Mouse (Mus musculus): ENCODE measurements around the gene Tnk2.

The Tnk2 gene

DNA sequence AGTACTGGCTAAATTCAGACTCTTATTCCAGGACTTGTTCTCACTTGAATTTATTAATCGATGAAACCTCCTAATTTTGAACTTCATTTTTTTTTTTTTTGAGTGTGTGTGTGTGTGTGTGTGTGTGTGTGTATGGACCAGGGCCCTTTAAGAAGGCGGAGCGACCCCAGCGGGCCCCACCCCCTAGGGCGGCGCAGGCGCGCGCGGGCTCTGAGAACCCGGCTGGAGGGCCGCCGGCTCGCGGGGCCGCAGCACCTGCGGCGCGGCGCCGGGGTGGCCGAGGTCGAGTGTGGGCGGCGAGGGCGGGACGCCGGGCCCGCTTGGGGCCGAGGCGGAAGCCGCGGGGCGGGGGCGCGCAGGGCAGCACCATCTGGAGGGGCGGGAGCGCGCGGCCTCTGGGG lies at the start of gene Tnk2:
Gene Tnk2, plus strand, starts transcription at position 214 of the 401 bp plus-strand sequence.
- DNase-seq = peak; percentile 87

DNA sequence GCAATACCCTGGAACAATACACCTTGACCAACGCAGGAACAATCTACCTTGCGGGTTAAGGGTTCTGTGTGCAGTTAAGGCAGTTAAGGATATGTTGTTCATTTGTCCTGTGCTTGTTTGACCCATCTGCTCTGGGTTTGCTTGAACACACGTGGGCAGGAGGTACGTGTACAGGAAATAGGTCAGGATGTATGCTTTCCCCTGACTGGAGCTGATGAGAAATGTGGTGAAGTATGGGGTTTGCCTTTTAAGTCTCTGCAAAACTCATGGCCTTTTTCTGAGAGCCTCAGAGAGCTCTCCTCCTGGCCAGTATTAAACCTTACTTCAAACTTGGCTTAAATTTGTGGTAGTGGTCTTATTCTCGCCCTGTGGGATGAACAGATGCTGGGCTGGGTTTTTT lies 49.8 kb upstream of the Tnk2 start:
- DNase-seq = no peak

DNA sequence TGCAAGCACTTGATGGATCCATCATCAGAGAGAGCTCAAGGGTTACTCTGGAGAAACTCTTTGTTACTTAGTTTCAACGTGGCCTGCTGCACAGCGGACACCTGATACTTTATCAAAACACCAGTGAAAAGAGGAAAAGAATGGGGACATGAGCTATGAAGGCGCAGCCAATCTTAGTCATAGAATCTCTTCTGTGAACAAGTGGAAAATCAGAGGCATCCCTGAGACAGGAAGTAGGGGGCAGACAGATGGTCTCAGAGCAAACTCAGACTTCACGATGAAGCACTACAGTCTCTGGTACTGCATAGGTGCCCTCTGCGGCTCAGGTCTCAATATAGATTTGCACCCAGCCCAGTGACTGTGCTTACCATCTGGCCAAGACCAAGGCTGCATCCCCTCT lies 49.0 kb upstream of the Tnk2 start:
- no peak for DNase-seq

DNA sequence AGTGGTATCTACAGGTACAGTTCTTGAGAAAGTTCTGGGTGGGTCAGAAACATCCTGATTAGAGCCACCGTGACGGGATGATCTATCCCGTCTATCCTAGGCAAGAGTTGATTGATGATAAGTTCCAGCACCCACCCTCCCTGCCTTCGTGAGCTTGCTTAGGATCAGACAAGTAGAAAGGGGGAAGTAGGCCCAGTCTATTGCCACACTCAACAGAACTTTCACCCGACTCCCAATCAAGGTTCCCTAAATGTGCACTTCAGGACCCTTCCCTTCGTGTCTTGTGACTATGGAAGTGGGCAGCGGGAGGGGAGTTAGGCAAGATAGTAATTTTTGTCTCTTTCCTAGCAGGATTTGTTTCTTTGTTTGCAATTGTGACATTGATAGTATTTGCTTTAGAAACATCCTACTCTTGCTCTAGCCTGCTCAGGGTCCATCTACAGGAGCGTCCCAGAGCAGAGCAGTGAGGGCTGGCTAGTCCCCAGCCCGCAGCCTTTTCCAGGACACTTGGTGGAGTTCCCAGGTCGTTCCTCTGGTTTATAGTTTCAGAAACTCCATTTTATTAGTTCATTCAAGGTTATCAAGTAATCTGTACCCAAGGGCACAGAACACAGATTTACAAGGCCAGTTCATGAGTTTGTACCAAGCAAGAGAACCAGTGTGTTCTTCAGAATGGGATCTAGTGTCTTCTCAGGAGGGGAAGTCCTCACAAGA lies 48.4 kb upstream of the Tnk2 start:
- DNase-seq = no peak

DNA sequence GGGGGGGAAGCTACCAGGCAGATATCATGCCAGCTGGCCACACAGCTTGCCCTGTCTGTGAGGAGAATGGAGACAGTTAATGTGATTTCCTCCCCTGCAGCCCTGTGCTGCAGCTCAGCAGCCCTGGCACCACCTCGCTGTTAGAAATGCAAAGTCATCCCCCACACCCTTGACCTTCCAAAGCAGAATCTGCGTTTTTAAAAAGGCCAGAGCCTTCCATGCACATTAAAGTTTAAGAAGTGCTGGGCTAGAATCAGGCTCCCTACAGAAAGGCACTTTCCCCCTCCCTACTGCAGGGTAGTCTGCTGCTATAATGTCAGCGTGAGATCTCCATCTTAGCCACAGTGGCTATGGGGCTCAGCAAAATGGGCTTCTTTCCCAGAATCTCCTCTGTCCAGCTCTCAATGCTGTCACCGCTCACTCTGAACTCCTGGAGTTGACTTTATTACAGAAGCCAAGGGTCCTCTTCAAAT lies 45.7 kb upstream of the Tnk2 start:
- DNase-seq = no peak

DNA sequence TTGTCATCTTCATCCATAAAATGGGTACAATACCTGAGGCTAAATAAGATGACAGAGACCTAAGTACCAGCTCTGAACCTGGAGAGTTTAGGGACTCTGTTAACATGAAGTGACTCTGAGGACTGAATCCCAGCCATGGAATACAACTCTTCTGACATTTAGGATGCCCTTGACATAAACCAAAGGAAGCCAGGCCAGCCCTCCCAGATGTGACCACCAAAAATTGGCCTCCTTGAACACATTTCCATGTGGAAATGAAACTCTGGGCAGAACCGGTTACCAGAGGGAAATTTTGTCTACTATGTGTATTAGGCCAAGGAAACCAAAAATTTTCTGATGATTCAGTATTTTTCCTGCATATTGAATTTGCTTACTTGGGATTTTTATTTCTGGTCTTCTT lies 44.5 kb upstream of the Tnk2 start:
- no peak for DNase-seq

DNA sequence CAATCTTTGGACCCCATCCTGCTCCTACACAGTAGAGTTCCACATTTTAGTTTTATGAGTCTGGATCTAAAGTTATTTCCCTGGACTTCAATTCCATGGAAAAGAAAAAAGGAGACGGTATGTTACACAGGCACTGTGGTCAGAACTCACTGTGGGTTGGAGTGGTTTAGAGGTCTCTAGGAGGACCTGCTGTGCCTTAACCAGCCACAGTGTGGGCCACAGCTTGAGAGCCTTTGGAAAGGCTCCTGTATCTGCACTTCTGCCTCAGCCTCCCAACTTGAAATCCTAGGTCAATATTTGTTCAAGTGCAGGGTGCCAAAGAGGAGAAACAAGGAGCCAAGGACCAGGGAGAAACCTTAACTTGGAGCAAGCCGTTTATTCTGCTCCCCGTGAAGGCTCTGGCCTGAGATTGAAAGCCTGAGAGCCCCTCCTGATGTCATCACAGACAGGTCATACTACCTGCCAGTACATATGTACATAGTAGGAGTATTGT lies 41.4 kb upstream of the Tnk2 start:
- no peak for DNase-seq

DNA sequence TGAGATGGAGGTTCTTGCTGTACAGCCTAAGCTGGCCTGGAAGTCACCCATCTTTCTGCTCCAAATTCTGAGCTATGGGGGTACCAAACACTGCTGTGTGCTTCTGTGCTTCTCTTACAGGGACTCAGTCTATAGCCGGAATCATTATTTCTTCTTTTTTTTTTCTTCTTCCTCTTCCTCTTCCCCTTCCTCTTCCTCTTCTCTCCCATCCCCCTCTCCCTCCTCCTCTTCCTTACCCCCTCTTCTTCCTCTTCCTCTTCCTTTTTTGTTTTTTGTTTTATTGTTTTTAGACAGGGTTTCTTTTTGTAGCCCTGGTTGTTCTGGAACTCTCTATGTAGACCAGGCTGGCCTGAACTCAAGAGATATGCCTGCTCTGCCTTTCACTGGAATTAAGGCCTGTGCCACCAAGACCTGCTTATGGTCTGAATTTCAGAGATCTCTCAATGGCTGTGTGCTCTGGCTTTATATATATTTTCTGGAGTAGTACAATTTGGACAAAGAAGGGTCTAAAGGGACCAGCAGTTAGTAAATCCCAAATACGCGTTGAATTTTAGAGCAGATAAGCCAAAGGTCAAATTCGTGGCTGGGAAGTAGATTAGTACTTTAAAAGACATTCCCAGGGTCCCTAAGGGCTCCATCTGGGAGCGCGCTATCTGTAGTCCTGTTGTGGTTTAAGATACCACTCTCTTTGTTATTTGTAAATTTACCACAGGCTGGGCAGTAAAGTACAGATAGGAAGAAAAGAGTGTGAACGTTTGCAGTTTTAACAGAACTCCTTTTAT lies 35.9 kb upstream of the Tnk2 start:
- DNase-seq = no peak

DNA sequence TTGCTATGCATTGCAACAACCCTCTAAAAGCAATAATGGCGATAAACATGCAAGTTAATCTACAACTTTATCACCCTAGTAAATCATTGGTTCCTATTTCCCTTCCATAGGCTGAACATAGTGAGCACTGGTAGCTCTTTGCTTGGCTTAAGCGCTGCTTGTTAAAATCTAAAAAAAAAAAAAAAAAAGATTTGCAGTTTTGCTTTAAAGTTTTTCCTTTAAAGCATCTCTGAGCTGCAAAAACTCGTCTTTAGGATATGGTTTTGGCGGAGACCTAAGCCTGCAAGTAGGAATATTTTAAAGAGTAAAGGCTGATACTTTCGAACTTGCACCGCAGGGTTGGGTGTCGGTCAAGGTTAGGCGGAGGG lies 35.3 kb upstream of the Tnk2 start:
- DNase-seq = no peak

DNA sequence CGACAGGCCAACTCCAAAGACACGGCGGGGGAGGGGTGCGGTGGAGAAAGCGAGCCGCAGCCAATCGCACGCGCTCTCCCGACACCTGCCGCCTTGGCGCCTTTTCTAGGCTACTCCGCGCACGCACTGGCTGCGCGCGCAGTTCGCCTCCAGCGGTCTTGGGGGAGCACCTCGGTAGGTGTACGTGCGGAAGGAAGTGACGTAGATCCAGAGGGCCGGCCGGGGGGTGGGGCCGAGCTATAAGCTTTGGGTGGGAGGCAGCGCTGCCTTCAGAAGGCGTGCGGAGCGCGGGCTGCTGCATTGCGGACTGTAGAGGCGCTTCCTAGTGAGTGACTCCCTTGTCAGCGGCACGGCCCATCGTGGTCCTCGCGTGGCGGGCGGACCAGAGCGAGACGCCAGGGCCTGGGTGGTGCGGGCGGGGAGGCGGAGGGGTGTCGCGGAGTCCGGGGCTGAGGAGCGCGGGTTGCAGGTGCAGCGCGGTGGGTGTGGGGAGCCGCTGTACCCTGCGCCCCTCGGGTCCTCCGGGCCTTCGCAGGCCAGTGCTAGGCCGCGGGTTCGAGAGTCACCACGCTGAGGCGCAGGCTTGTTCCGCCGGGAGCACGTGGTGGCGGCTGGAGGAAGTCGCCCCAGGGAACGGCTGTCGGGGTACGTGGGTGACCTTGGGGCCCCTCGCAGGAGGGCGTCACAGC lies 34.8 kb upstream of the Tnk2 start, which contains the start of gene Tfrc:
Gene Tfrc, plus strand, starts transcription at position 209 of the 689 bp plus-strand sequence.
- peak; percentile 98 for DNase-seq

DNA sequence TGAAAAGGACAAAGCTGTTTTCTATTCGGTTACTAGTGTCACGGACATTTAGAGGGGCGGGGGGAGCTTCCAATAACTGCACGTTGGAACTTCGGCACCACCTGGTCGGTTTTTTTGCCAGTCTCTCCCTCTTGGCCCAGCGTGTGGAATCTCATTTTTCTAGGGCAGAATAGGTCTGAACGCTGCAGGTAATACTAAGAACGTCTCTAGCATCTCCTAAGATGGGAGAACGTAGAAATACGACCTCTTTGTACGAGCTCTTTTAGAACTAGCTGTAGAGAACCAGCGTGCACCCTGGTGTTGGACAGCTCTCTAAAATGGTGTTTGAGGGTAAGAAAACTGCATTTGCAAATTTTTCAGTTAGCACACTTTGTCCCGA lies 34.3 kb upstream of the Tnk2 start:
- no peak for DNase-seq

DNA sequence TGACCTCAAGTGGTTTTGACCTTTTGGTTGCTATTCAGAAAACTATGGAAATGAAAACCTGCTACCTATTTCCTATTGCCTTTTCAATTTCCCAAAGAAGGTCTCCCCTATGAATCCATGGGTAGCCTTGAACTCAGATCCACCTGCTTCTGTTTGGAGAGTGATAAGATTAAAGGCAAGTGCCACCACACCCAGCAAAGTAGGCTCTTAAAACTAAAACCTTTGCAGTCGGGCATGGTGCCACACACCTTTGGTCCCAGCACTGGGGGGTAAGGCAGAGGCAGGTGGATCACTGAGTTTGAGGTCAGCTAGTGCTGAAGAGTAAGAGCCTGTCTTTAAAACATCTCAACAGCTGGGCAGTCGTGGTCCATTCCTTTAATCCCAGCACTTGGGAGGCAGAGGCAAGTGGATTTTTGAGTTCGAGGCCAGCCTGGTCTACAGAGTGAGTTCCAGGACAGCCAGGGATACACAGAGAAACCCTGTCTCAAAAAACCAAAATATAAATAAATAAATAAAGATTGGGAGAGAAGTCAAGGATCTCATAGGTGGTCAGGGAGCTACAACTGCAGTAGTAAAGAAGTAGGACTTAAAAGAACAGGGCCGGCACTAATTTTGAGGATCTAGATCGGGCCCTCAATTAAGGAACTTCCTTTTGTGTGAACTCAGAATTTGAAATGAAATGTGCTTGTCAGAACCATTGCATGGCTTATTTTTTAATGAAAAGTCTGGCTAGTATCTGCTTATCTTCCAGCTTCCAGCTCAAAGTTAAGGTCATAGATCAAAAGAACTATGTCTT lies 33.0 kb upstream of the Tnk2 start:
- no peak for DNase-seq

DNA sequence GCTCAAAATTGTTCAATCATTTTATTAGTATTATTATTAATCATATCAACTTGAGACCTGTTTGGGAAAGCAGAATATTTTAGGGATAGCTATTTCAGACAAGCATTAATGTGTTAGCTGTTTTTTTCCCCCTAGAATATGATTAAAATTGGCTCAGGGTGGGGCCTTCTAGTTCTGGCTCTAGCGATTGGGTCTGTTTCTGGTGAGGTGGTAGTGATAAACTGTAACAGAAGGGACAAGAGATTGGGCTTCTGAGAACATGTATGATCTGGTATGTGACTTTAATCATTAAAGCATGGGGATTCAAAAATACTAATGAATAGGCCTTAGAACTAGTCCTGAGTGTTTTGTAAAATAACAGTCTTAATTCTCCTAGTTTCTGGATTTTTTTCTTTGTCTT lies 31.6 kb upstream of the Tnk2 start:
- DNase-seq = no peak

DNA sequence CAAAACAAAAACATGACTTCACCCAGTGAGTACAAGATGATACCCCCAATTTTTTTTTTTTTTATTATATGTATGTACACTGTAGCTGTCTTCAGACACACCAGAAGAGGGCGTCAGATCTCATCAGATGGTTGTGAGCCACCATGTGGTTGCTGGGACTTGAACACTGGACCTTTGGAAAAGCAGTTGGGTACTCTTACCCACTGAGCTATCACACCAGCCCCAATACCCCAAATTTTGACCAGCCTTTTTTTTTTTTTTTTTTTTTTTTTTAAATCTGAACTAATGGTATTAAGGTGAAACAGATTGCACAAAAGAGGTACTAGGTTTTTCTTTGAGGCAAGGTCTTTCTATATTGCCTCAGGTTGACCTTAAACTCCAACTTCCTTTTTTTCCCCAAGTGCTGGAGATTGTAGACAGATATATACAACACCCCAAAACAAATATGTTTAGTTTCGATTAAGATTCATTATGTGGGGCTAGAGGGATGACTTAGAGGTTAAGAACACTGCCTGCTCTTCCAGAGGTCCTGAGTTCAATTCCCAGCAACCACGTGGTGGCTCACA lies 30.3 kb upstream of the Tnk2 start:
- DNase-seq = no peak

DNA sequence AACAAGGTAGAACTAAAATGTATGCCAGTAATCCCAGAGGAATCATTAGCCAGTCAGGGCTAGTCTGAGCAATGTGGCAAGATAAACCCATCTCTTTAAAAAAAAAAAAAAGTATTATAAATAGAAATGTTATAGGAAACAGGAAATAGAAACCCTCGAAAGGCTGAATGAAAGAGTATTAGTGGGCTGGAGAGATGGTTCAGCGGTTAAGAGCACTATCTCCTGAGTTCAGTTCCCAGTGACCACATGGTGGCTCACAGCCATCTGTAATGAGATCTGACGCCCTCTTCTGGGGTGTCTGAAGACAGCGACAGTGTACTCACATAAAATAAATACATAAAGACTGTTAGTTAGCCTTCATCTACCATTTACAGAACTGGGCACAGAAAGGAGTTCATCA lies 29.6 kb upstream of the Tnk2 start:
- no peak for DNase-seq

DNA sequence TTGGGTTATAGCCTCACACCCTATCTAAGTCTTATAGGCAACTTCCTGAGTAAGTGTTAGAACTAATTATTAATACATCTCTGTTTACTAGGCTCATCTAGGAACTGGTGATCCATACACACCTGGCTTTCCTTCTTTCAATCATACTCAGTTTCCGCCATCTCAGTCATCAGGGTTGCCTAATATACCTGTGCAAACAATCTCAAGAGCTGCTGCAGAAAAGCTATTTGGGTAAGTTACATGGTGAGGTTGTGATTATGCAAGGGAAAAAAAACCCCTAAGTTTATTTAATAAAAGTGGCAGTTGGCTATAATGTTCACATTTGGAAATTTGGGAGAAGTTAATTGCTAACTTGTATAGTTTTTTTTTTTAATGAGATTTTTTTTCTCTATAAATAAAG lies 24.7 kb upstream of the Tnk2 start:
- no peak for DNase-seq

DNA sequence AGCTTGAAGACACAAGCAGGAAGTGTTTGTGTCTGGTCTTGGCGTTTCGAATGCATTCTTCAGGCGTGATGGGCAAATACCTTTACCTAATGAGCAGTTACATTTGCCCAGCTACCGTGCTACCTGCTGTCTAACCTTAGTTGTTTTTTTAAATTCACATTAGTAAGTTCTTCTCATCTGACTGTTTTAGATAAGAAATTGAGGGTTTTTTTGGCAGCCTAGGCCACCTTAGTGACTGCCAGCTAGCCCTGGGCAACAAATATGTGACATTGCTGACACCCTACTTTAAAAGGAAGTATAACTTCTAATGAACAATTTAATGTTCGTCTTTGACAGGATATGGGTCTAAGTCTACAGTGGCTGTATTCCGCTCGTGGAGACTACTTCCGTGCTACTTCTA lies 15.5 kb upstream of the Tnk2 start:
- DNase-seq = no peak

DNA sequence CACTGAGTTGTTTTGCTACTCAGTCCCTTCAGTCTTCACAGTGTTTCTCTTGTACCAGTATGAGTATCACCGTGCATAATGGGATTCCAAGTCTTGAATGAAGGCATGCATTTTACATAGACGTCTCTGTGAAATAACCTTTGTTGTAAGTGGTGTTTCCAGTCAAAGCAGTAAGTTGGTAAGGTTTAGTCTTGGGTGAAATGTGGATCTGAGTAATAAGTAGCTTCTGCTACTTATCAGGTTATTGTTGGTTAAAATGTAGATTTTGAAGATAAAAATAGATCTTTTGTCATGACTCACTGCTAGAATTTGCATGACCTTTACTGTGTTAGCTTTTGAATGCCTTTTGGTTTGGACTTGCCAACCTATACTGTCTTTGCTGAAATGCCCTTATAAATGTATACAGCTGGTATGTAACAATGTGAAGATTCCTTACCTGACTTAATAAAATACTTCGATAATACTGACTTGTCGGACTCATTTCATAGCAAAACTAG lies 11.3 kb upstream of the Tnk2 start:
- no peak for DNase-seq

DNA sequence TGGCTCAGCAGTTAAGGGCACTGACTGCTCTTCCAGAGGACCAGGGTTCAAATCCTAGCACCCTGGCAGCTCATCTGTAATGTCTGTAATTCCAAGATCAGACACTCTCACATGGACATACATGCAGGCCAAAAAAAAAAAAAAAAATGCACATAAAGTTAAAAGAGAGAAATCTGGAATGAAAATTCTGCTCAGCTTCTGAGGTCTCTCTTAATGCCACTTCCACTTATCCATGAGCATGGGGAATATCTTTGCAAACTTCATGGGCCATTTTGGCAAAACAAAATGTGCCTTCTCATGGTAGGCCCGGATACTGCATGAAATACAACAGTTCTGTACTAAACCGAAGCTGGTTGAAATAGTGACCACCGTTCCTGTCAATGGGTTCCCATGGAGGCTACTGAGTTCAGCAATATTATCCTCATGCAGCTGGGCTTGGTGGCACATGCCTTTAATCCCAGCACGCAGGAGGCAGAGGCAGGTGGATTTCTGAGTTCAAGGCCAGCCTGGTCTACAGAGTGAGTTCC lies 10.1 kb upstream of the Tnk2 start:
- DNase-seq = no peak

DNA sequence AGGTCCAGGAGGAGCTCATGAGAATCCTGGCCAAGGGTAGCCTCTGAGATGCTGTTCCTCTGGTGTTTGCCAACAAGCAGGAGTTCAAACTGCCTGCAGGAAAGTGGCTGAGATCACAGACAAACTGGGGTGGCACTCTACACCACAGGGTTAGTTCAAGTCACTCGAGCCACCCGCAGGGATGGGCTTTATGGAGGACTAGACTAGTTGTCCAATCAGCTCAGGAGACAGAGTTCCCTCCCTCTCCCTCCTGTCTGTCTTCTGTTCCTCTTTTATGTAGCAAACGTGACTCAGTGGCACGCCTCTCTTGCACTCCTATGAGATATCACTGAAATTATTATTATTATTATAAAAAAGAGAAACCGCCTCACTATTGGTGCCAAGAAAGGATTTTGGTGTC lies 9.5 kb upstream of the Tnk2 start:
- DNase-seq = no peak

DNA sequence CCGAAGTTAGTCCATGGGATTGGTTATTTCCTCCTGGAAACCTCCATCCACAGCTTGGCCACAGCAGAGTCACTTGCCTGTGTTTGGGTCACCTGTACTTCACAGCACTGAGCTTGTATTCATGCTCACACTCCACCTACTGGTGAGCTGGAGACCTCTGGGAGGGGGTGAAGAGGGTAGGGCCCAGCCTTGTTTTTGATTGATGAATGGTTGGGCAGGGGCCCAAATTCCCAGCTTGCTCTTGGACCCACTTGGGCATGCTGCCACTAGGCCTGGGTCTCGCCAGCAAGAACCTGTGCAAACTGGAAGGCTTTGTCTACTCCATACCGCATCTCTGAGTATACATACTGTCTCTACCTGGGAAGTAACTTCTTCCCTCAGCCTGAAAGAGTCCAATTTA lies 8.4 kb upstream of the Tnk2 start:
- no peak for DNase-seq

DNA sequence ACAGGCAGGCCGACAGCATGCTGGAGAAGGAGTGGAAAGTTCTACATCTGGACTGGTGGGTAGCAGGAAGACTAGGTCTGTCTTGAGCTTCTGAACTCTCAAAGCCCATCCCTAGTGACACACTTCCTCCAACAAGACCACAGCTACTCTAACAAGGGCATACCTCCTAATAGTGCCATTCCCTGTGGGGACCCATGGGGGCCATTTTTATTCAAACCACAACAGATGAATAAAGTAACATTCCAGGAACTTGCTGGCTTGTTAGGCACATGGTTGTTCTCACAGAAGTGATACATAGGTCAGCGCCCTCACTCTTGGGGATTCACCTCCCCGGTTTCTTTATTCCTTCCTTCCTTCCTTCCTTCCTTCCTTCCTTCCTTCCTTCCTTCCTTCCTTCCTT lies 7.3 kb upstream of the Tnk2 start:
- DNase-seq = no peak
